Mouse (Mus musculus) limb, embryonic 14.5 days (tissue): ENCODE results near the gene Cxcl12. TPM values are rescaled to one million over a fixed set of nuclear protein-coding genes. Genes with fewer than 3 reads are reported as not detected.

Experiments
- ATAC-seq: fragments of 200-750 bp; cut with Nextera tagmentation; 2 replicates; pipeline ENCODE4 v1.8.0; 2017; ENCODE audit warnings: low read depth, moderate number of reproducible peaks, moderate TSS enrichment; ENCODE audit not compliant: low FRiP score
- DNase-seq: peaks from one replicate; pipeline ENCODE4 v3.0.0-alpha.2; 2015; ENCODE audit warnings: low spot score
- H3K27ac ChIP-seq: fragments of 300-500 bp; sonication (generic); replicated peaks from 2 replicates; pipeline ENCODE4 v1.5.1; 2014; ENCODE audit warnings: low read depth, mild to moderate bottlenecking, low read length, moderate library complexity, mixed read lengths
- H3K27me3 ChIP-seq: fragments of 300-500 bp; sonication (generic); 2 replicates; pipeline ENCODE4 v1.6.1; 2014; ENCODE audit warnings: low read length, mixed read lengths; ENCODE audit not compliant: control insufficient read depth, insufficient read depth
- H3K36me3 ChIP-seq: fragments of 300-500 bp; sonication (generic); 2 replicates; pipeline ENCODE4 v1.6.1; 2014; ENCODE audit warnings: mild to moderate bottlenecking, low read length, moderate library complexity, mixed read lengths; ENCODE audit not compliant: control insufficient read depth, insufficient read depth
- H3K4me1 ChIP-seq: fragments of 300-500 bp; sonication (generic); 2 replicates; pipeline ENCODE4 v1.6.1; 2014; ENCODE audit warnings: antibody characterized with exemption, low read length, mixed read lengths; ENCODE audit not compliant: control insufficient read depth, insufficient read depth
- H3K4me2 ChIP-seq: fragments of 300-500 bp; sonication (generic); replicated peaks from 2 replicates; pipeline ENCODE4 v1.6.1; 2014; ENCODE audit warnings: low read depth, mild to moderate bottlenecking, low read length, moderate library complexity; ENCODE audit not compliant: severe bottlenecking
- H3K4me3 ChIP-seq: fragments of 300-500 bp; sonication (generic); replicated peaks from 2 replicates; pipeline ENCODE4 v1.5.1; 2014; ENCODE audit warnings: low read length
- H3K9ac ChIP-seq: fragments of 300-500 bp; sonication (generic); 2 replicates; pipeline ENCODE4 v1.6.1; 2014; ENCODE audit warnings: mild to moderate bottlenecking, low read depth, low read length, moderate library complexity; ENCODE audit not compliant: severe bottlenecking
- H3K9me3 ChIP-seq: fragments of 300-500 bp; sonication (generic); 2 replicates; pipeline ENCODE4 v1.6.1; 2016; ENCODE audit warnings: low read length; ENCODE audit not compliant: control insufficient read depth
- POLR2A ChIP-seq: fragments of 200-500 bp; IDR thresholded peaks from 2 replicates; pipeline ENCODE4 v1.8.0; 2012; ENCODE audit warnings: inconsistent platforms, mild to moderate bottlenecking, moderate library complexity, borderline replicate concordance; ENCODE audit not compliant: insufficient read depth, insufficient read length; ENCODE audit errors: extremely low read depth
- WGBS: fragments of 180-500 bp; shearing (Covaris S2); extraction: QIAGEN DNeasy Blood & Tissue Kit; methylation state at CpG from one replicate; pipeline ENCODE4 v1.1.7; 2014; 5-methylcytosine and 5-hydroxymethylcytosine counted together
- polyA plus RNA-seq, 2 experiments: library from polyadenylated mRNA; depleted of rRNA in 1 of 2; stranded (reverse) in 1 of 2; unstranded in 1 of 2; fragments of >200 nt; fragmentation: Nextera tagmentation in 1 of 2; extraction: Ambion mirVana in 1 of 2; gene quantifications; 2 replicates each; pipeline versions ENCODE4 v1.2.1 to v1.2.3; 2012 to 2014

Cxcl12 gene
- polyA plus RNA-seq, 2 experiments: 146 to 208 TPM

DNA sequence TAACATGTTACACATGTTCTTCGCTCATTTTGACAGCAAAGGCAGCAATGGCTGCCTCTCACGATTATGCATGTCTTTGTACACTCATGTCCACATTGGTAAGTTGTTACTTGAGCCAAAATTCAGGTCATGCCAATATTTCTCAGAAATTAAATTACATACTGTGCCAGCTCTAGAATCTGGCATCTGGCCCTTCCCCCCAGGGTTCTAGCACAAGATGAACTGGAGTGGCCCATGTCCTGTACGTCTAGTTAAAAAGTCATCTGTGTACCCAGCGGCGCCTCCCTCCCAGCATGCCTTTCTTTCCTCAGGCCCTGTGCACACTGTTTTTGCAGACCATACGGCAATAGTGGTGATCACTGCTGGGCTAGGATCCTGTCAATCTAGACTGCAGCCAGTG, 23.4 kb downstream of the Cxcl12 start:
- no peak overlapping the region for H3K4me3 ChIP-seq
- DNase-seq: no peak
- H3K9me3 ChIP-seq: no peaks in the 10 kb centered on the region
- no peaks in the 10 kb centered on the region for H3K4me1 ChIP-seq
- WGBS: 86% methylated on average over 6 of the region's 6 CpGs
- no peak overlapping the region for H3K27ac ChIP-seq
- H3K4me2 ChIP-seq: no peak overlapping the region
- no peaks in the 10 kb centered on the region for H3K36me3 ChIP-seq
- H3K27me3 ChIP-seq: no peaks in the 10 kb centered on the region
- no peak for TF ChIP-seq POLR2A
- no peak overlapping the region for H3K9ac ChIP-seq
- no peak for ATAC-seq

- H3K4me3 ChIP-seq: no peak overlapping the region
- no peak overlapping the region for H3K27ac ChIP-seq
- DNase-seq (no peak), ATAC-seq (no peak)
- H3K36me3 ChIP-seq: no peaks in the 10 kb centered on the region
- 73% methylated on average over 7 of the region's 7 CpGs for WGBS
- no peaks in the 10 kb centered on the region for H3K9me3 ChIP-seq
- no peaks in the 10 kb centered on the region for H3K27me3 ChIP-seq
- TF ChIP-seq POLR2A: no peak
- no peak overlapping the region for H3K9ac ChIP-seq
- no peaks in the 10 kb centered on the region for H3K4me1 ChIP-seq
- no peak overlapping the region for H3K4me2 ChIP-seq
Measured at GRCm38 (mm10) chr6:117192678-117193077, 24.3 kb downstream of the Cxcl12 start.

DNA sequence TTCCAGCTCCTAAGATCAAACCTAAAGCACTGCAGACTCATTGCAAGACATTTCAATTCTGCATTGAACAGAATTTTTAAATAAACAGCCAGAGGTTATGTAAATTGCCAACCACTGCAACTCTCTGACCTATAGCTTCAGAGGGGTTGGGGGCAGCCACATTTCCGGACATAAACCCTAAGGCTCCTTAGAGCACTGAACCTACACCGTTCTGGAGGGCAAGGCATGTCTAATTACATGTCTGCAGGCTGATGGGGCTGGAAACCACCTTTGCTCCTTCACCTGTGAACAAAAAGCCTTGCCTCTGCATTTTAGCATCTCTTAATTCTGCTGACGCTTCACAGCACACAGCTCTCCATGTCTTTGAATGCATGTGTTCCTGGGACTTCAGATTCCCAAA, 26.9 kb downstream of the Cxcl12 start:
- H3K27me3 ChIP-seq: no peaks in the 10 kb centered on the region
- ATAC-seq (no peak), DNase-seq (no peak)
- no peak overlapping the region for H3K9ac ChIP-seq
- H3K4me3 ChIP-seq: no peak overlapping the region
- no peaks in the 10 kb centered on the region for H3K36me3 ChIP-seq
- no peak overlapping the region for H3K4me2 ChIP-seq
- no peaks in the 10 kb centered on the region for H3K4me1 ChIP-seq
- WGBS: 81% methylated on average over 3 of the region's 3 CpGs
- H3K9me3 ChIP-seq: no peaks in the 10 kb centered on the region
- no peak overlapping the region for H3K27ac ChIP-seq
- TF ChIP-seq POLR2A: no peak

DNA sequence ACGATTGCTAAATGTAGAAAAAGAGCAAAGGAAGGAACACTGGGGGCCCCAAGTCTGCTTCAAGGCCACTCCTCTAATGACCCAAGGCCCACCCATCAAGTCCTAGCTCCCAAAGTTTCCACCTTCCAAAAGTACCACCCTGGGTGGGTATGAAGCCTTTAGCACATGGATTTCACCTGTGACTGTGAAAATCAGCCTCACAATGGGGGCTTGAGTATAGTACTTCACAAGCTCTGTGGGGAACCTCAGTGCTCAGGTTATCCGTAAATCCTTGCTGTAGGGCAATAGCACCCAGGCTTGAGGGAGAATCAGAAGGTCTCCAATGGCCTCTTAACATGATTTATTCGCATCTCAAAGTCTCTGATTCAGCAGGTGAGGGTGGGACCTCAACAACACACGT, 30.5 kb downstream of the Cxcl12 start:
- ATAC-seq: no peak
- H3K27ac ChIP-seq: no peak overlapping the region

GRCm38 (mm10) chr6:117199718-117200117, 31.4 kb downstream of the Cxcl12 start:
- ATAC-seq: no peak

More for the DNA sequence above, 30.5 kb downstream of the Cxcl12 start:
- H3K9me3 ChIP-seq: no peaks in the 10 kb centered on the region
- no peaks in the 10 kb centered on the region for H3K36me3 ChIP-seq
- no peak for DNase-seq
- WGBS: 58% methylated on average over 4 of the region's 4 CpGs
- H3K4me1 ChIP-seq: no peaks in the 10 kb centered on the region
- H3K9ac ChIP-seq: no peak overlapping the region
- H3K4me3 ChIP-seq: no peak overlapping the region
- H3K4me2 ChIP-seq: no peak overlapping the region
- H3K27me3 ChIP-seq: no peaks in the 10 kb centered on the region
- no peak for TF ChIP-seq POLR2A

DNA sequence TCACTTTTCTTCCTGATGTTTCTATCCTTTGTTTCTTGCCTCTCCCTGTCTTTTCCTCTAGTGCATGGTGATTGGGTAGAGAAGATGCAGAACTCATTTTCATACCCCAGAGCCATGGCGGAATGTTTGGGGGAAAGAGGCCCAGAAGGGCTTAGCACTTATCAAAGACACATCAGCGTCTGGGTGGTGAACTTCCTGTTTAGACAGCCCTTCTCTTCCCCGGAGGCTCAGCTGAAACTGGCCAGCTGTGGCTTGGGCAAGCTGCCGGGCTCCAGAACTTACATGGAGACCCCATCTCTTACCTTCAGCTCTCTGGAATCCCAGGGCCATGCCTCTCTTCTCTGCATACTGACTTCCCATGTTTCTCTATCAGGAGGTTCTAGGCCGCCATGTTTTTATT, 32.6 kb downstream of the Cxcl12 start:
- WGBS: 69% methylated on average over 5 of the region's 5 CpGs
- ATAC-seq: no peak
- no peak for DNase-seq
- no peak overlapping the region for H3K4me2 ChIP-seq
- no peak overlapping the region for H3K4me3 ChIP-seq
- no peaks in the 10 kb centered on the region for H3K36me3 ChIP-seq
- TF ChIP-seq POLR2A: no peak
- H3K9me3 ChIP-seq: no peaks in the 10 kb centered on the region
- no peaks in the 10 kb centered on the region for H3K4me1 ChIP-seq
- H3K27ac ChIP-seq: no peak overlapping the region
- H3K9ac ChIP-seq: no peak overlapping the region
- no peaks in the 10 kb centered on the region for H3K27me3 ChIP-seq

More at GRCm38 (mm10) chr6:117199718-117200117, 31.4 kb downstream of the Cxcl12 start:
- no peak overlapping the region for H3K4me3 ChIP-seq
- no peak for DNase-seq
- H3K27me3 ChIP-seq: no peaks in the 10 kb centered on the region
- 52% methylated on average over 2 of the region's 2 CpGs for WGBS
- no peaks in the 10 kb centered on the region for H3K9me3 ChIP-seq
- no peak overlapping the region for H3K27ac ChIP-seq
- no peak overlapping the region for H3K9ac ChIP-seq
- no peaks in the 10 kb centered on the region for H3K4me1 ChIP-seq
- no peak overlapping the region for H3K4me2 ChIP-seq
- H3K36me3 ChIP-seq: no peaks in the 10 kb centered on the region
- TF ChIP-seq POLR2A: no peak
